Mouse (Mus musculus): ENCODE measurements around the gene Hectd4. TPM values are rescaled to one million over a fixed set of nuclear protein-coding genes. Genes with fewer than 3 reads are reported as not detected.
"Not testable (repeated sequence)": the region's sequence is repeated elsewhere in the genome, so short reads cannot be mapped to it uniquely, and the experiment has no call there.

Hectd4 gene
- polyA plus RNA-seq, 1 experiment from 2014 or later = 35.4 TPM

DNA sequence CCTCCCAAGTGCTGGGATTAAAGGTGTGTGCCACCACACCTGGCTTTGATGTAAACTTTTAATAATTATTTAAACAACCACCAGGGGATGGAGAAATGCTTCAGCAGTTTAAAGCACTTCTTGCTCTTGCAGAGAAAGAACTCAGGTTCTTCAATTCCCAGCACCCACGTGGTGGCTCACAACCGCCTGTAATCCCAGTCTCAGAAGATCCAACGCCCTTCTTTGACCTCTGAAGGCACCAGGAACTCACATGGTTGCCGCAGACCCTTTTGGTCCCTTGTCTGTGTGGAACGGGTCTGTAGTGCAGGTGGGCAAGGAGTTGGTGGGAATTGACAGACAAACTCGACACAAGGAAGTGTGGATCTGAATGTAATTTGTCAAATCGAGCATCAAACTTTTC is 5.3 kb upstream of the Hectd4 start:
- ATAC-seq (ENCODE audit: low FRiP score, low TSS enrichment) = no peak
- Histone ChIP-seq H3K9ac (replicated peaks; ENCODE audit: low read length) (no peak overlapping the region), H3K9me3 (ENCODE audit: control insufficient read depth, low read length) (no peaks in the 10 kb centered on the region), H3K27ac (replicated peaks; ENCODE audit: low read depth, low read length) (no peak overlapping the region), H3K4me1 (ENCODE audit: control insufficient read depth, insufficient read depth, low read length) (no peaks in the 10 kb centered on the region), H3K36me3 (ENCODE audit: control insufficient read depth, insufficient read depth, low read length) (peaks cover 34% of the 10 kb centered on the region), H3K27me3 (ENCODE audit: control insufficient read depth, insufficient read depth, low read length) (no peaks in the 10 kb centered on the region), H3K4me2 (ENCODE audit: low read length) (no peak overlapping the region), H3K4me3 (replicated peaks; ENCODE audit: low read depth, low read length) (no peak overlapping the region)
- WGBS = 57% methylated on average over 7 of the region's 7 CpGs
- DNase-seq = no peak

DNA sequence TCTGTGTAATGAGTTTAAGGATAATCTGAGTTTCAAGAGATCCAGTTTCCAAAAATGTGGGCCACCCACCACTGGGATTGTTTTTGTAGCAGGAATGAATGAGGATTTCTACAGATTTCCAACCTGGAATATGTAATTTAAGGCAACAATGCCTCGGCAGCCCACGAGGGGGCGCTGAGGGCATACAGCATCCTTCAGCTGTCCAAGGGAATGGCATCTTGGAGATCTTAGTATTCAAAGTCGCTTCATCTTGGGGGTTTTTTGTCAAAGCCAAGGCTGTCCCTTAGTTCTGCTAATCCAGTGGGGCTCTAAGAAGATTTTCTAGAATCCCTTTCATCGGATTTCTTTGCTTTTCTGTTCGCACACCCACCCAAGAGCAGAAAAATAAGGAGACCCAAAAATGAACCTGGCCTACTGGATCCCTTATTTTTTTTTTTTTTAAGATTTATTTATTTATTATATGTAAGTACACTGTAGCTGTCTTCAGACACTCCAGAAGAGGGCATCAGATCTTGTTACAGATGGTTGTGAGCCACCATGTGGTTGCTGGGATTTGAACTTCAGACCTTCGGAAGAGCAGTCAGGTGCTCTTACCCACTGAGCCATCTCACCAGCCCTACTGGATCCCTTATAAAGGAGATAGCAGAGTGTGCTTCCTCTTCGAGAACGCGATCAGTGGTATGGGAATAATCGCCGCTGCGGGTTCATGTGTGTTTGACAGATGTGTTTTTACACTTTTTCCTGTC is 4.5 kb upstream of the Hectd4 start:
- Histone ChIP-seq H3K4me2 (ENCODE audit: low read length) (no peak overlapping the region), H3K4me1 (ENCODE audit: control insufficient read depth, insufficient read depth, low read length) (no peaks in the 10 kb centered on the region), H3K36me3 (ENCODE audit: control insufficient read depth, insufficient read depth, low read length) (peaks cover 25% of the 10 kb centered on the region), H3K9me3 (ENCODE audit: control insufficient read depth, low read length) (no peaks in the 10 kb centered on the region), H3K4me3 (replicated peaks; ENCODE audit: low read depth, low read length) (no peak overlapping the region), H3K9ac (replicated peaks; ENCODE audit: low read length) (no peak overlapping the region), H3K27me3 (ENCODE audit: control insufficient read depth, insufficient read depth, low read length) (no peaks in the 10 kb centered on the region), H3K27ac (replicated peaks; ENCODE audit: low read depth, low read length) (no peak overlapping the region)
- DNase-seq = peak; percentile 90
- 48% methylated on average over 13 of the region's 13 CpGs for WGBS
- ATAC-seq (ENCODE audit: low FRiP score, low TSS enrichment) = no peak

DNA sequence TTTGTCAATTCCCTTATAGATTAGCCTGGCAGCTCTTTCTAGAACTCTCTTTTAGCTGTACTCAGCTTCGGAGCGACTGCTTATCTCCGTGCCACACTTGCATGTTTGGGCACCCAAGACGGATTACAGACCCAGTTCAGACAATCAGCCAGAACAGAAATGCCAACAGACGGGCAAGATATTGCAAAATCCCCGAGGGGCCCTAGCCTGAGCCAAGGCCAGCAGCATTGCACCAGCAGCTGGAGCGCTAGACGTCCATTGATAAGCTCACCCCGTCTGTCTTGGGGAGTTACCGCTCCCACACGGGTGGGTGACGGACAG is 3.9 kb upstream of the Hectd4 start:
- Histone ChIP-seq H3K27ac (replicated peaks; ENCODE audit: low read depth, low read length) (0 out of 2 replicates have a peak overlapping the region, but pooled peaks have one; percentile 32), H3K4me2 (ENCODE audit: low read length) (no peak overlapping the region), H3K4me1 (ENCODE audit: control insufficient read depth, insufficient read depth, low read length) (no peaks in the 10 kb centered on the region), H3K9ac (replicated peaks; ENCODE audit: low read length) (no peak overlapping the region), H3K27me3 (ENCODE audit: control insufficient read depth, insufficient read depth, low read length) (no peaks in the 10 kb centered on the region), H3K4me3 (replicated peaks; ENCODE audit: low read depth, low read length) (no peak overlapping the region), H3K36me3 (ENCODE audit: control insufficient read depth, insufficient read depth, low read length) (peaks cover 20% of the 10 kb centered on the region), H3K9me3 (ENCODE audit: control insufficient read depth, low read length) (no peaks in the 10 kb centered on the region)
- ATAC-seq (ENCODE audit: low FRiP score, low TSS enrichment) (no peak), DNase-seq (peak; percentile 20)
- 68% methylated on average over 12 of the region's 12 CpGs for WGBS

DNA sequence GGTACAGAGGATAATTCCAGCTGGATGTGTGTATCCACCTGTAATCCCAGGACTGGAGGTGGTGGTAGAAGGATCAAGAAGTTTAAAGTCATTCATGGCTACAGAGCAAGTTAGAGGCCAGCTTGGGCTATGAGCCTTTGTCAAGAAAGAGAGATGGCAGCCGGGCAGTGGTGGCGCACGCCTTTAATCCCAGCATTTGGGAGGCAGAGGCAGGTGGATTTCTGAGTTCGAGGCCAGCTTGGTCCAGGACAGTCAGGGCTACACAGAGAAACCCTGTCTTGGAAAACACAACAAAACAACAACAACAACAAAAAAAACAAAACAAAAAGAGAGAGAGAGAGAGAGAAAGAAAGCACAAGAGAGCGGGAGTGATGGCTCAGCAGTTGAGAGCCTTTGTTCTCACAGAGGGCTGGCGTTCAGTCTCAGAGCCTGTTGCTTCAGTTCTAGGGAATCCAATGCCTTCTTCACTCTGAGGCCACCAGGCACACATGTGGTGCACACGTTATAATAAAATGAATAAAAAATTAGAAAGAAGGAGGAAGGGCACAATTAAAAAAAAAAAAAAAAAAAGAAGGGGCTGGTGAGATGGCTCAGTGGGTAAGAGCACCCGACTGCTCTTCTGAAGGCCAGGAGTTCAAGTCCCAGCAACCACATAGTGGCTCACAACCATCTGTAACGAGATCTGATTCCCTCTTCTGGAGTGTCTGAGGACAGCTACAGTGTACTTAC is 3.3 kb upstream of the Hectd4 start:
- not testable (repeated sequence) for H3K4me1 ChIP-seq (ENCODE audit: control insufficient read depth, insufficient read depth, low read length); DNase-seq; H3K4me3 ChIP-seq (replicated peaks; ENCODE audit: low read depth, low read length); H3K9me3 ChIP-seq (ENCODE audit: control insufficient read depth, low read length); H3K4me2 ChIP-seq (ENCODE audit: low read length); H3K27ac ChIP-seq (replicated peaks; ENCODE audit: low read depth, low read length); ATAC-seq (ENCODE audit: low FRiP score, low TSS enrichment); H3K27me3 ChIP-seq (ENCODE audit: control insufficient read depth, insufficient read depth, low read length); H3K9ac ChIP-seq (replicated peaks; ENCODE audit: low read length)
- WGBS = 86% methylated on average over 9 of the region's 9 CpGs
- H3K36me3 ChIP-seq (ENCODE audit: control insufficient read depth, insufficient read depth, low read length) = peaks cover 13% of the 10 kb centered on the region

DNA sequence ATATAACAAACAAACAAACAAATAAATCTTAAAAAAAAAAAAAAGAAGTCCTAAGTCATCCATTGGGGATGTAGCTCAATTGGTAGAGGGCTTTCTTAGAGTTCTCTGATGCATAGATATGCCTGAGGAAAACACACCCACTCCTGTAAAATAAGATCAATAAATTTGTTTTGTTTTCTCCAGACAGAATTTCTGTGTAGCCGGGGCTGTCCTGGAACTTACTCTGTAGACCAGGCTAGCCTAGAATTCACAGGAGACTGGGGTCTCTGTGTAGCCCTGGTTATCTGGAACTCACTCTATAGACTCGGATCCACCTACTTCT is 2.7 kb upstream of the Hectd4 start:
- Histone ChIP-seq H3K27ac (replicated peaks; ENCODE audit: low read depth, low read length) (no peak overlapping the region), H3K4me3 (replicated peaks; ENCODE audit: low read depth, low read length) (no peak overlapping the region), H3K27me3 (ENCODE audit: control insufficient read depth, insufficient read depth, low read length) (no peaks in the 10 kb centered on the region), H3K36me3 (ENCODE audit: control insufficient read depth, insufficient read depth, low read length) (peaks cover 8% of the 10 kb centered on the region), H3K4me2 (ENCODE audit: low read length) (no peak overlapping the region), H3K4me1 (ENCODE audit: control insufficient read depth, insufficient read depth, low read length) (peaks cover 3% of the 10 kb centered on the region), H3K9ac (replicated peaks; ENCODE audit: low read length) (no peak overlapping the region), H3K9me3 (ENCODE audit: control insufficient read depth, low read length) (no peaks in the 10 kb centered on the region)
- 90% methylated on average over 2 of the region's 2 CpGs for WGBS
- DNase-seq (no peak), ATAC-seq (ENCODE audit: low FRiP score, low TSS enrichment) (no peak)

DNA sequence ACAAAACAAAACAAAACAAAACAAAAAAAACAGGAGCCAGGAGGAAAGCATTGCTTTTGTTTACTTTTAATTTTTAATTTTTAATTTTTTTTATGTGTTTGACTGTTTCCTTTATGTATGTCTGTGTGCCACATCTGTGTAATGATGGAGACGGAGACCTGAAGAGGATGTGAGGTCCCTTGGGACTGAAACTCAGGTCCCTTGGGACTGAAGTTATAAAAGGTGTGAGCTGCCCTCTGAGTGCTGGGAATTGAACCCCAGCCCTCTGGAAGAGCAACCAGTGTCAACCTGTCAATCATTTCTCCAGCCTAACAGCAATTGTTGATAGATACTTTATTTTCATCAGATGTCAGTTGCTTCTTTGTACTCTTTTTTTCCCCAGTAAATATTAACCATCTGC is 829 bp upstream of the Hectd4 start:
- H3K27me3 ChIP-seq (ENCODE audit: control insufficient read depth, insufficient read depth, low read length) = no peaks in the 10 kb centered on the region
- H3K9ac ChIP-seq (replicated peaks; ENCODE audit: low read length) = no peak overlapping the region
- 86% methylated on average over 1 of the region's 1 CpGs for WGBS
- no peak overlapping the region for H3K4me2 ChIP-seq (ENCODE audit: low read length)
- H3K4me3 ChIP-seq (replicated peaks; ENCODE audit: low read depth, low read length) = no peak overlapping the region
- no peaks in the 10 kb centered on the region for H3K9me3 ChIP-seq (ENCODE audit: control insufficient read depth, low read length)
- no peak overlapping the region for H3K27ac ChIP-seq (replicated peaks; ENCODE audit: low read depth, low read length)
- ATAC-seq (ENCODE audit: low FRiP score, low TSS enrichment) (no peak), DNase-seq (peak; percentile 33)
- no peaks in the 10 kb centered on the region for H3K36me3 ChIP-seq (ENCODE audit: control insufficient read depth, insufficient read depth, low read length)
- peaks cover 10% of the 10 kb centered on the region for H3K4me1 ChIP-seq (ENCODE audit: control insufficient read depth, insufficient read depth, low read length)

DNA sequence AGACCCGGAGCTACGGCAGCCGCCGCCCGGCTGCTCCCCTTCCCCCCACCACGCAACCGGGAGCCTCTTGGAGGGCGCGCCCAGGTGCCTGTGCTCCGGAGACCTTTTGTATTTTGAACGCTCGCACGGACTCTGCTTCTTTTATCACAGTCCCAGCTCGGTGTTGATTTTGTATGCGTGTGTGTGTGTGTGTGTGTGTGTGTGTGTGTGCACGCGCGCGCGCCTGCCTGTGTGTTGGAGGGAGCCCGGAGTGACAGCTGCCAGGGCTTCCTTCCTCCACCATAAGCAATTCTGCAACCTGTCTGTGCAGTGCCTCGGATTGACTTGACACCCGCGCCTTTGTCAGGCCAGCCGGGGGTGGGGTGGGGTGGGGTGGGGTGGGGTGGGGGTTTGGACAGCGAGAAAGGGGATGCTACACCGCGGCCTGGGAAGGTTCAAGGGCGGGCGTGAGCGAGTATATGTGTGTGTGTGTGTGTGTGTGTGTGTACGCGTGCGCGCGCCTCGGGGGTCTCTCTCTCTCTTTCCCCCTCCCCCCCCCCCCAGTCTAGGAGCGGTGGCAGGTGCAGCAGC is 798 bp downstream of the Hectd4 start:
- ATAC-seq (ENCODE audit: low FRiP score, low TSS enrichment) (peak; percentile 77), DNase-seq (peak; percentile 71)
- Histone ChIP-seq H3K4me1 (ENCODE audit: control insufficient read depth, insufficient read depth, low read length) (peaks cover 10% of the 10 kb centered on the region), H3K27me3 (ENCODE audit: control insufficient read depth, insufficient read depth, low read length) (no peaks in the 10 kb centered on the region), H3K27ac (replicated peaks; ENCODE audit: low read depth, low read length) (peak overlapping the region; percentile 95), H3K4me3 (replicated peaks; ENCODE audit: low read depth, low read length) (peak overlapping the region; percentile 90), H3K9me3 (ENCODE audit: control insufficient read depth, low read length) (no peaks in the 10 kb centered on the region), H3K36me3 (ENCODE audit: control insufficient read depth, insufficient read depth, low read length) (no peaks in the 10 kb centered on the region), H3K9ac (replicated peaks; ENCODE audit: low read length) (peak overlapping the region; percentile 93), H3K4me2 (ENCODE audit: low read length) (peak overlapping the region; percentile 64)
- under 1% methylated on average over 33 of the region's 38 CpGs for WGBS

DNA sequence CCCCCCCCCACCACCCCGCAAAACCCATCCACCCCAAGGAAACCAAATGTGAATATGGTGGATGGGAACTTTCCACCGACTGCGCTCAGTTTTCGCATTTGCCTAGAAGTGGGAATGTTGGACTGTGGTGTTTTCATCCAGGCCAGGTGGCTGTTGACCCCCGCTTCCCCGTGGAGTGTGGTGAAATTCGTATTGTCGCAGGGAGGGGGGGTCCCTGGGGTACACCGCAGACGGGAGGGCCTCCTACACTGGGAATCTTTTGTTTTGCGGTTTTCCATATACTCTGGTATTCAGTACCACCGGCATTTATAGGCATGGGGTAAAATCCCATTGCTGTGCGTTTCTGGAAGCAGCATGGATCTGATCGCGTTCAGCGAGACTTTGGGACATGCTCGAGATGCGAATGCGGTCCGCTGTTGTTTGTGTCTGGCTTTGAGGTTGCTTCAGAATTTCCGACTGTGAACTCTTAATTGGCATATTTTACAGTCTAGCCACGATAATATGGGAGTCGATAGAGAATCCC is 1.4 kb downstream of the Hectd4 start:
- peak overlapping the region; percentile 93 for H3K9ac ChIP-seq (replicated peaks; ENCODE audit: low read length)
- H3K4me3 ChIP-seq (replicated peaks; ENCODE audit: low read depth, low read length) = peak overlapping the region; percentile 90
- 8% methylated on average over 23 of the region's 23 CpGs for WGBS
- ATAC-seq (ENCODE audit: low FRiP score, low TSS enrichment) = peak; percentile 13; the same call in 1 of the 2 replicates
- H3K9me3 ChIP-seq (ENCODE audit: control insufficient read depth, low read length) = no peaks in the 10 kb centered on the region
- DNase-seq = peak; percentile 66
- no peaks in the 10 kb centered on the region for H3K36me3 ChIP-seq (ENCODE audit: control insufficient read depth, insufficient read depth, low read length)
- peaks cover 10% of the 10 kb centered on the region for H3K4me1 ChIP-seq (ENCODE audit: control insufficient read depth, insufficient read depth, low read length)
- peak overlapping the region; percentile 95 for H3K27ac ChIP-seq (replicated peaks; ENCODE audit: low read depth, low read length)
- H3K4me2 ChIP-seq (ENCODE audit: low read length) = peak overlapping the region; percentile 64
- H3K27me3 ChIP-seq (ENCODE audit: control insufficient read depth, insufficient read depth, low read length) = no peaks in the 10 kb centered on the region
